Mouse (Mus musculus) neural tube, embryonic 11.5 days (tissue): Measurements from ENCODE around the gene Zmat1. TPM values are rescaled to one million over a fixed set of nuclear protein-coding genes. Genes with fewer than 3 reads are reported as not detected.
"Not testable (repeated sequence)": the region's sequence is repeated elsewhere in the genome, so short reads cannot be mapped to it uniquely, and the experiment has no call there.

Experiments used
- ATAC-seq: fragments of 200-750 bp; cut with Nextera tagmentation; 2 replicates; pipeline ENCODE4 v1.8.0; 2017; ENCODE audit warnings: moderate number of reproducible peaks, mild to moderate bottlenecking, moderate TSS enrichment, moderate library complexity; ENCODE audit not compliant: insufficient read depth, low FRiP score, low TSS enrichment
- DNase-seq: peaks from one replicate; pipeline ENCODE4 v3.0.0-alpha.2; 2015; ENCODE audit warnings: low spot score
- H3K27ac ChIP-seq: fragments of 300-500 bp; sonication (generic); 2 replicates; pipeline ENCODE4 v1.5.1; 2014; ENCODE audit warnings: low read depth, mild to moderate bottlenecking, low read length
- H3K27me3 ChIP-seq: fragments of 300-500 bp; sonication (generic); 2 replicates; pipeline ENCODE4 v1.6.1; 2014; ENCODE audit warnings: mild to moderate bottlenecking, low read length, mixed read lengths; ENCODE audit not compliant: control insufficient read depth, insufficient read depth
- H3K36me3 ChIP-seq: fragments of 300-500 bp; sonication (generic); 2 replicates; pipeline ENCODE4 v1.6.1; 2014; ENCODE audit warnings: mild to moderate bottlenecking, low read length, moderate library complexity, mixed read lengths; ENCODE audit not compliant: control insufficient read depth, insufficient read depth
- H3K4me1 ChIP-seq: fragments of 300-500 bp; sonication (generic); 2 replicates; pipeline ENCODE4 v1.6.1; 2014; ENCODE audit warnings: low read length, mixed read lengths; ENCODE audit not compliant: control insufficient read depth, insufficient read depth
- H3K4me2 ChIP-seq: fragments of 300-500 bp; sonication (generic); 2 replicates; pipeline ENCODE4 v1.6.1; 2014; ENCODE audit warnings: low read depth, mild to moderate bottlenecking, moderate library complexity
- H3K4me3 ChIP-seq: fragments of 300-500 bp; sonication (generic); 2 replicates; pipeline ENCODE4 v1.5.1; 2014; ENCODE audit warnings: low read depth, low read length
- H3K9ac ChIP-seq: fragments of 300-500 bp; sonication (generic); 2 replicates; pipeline ENCODE4 v1.6.1; 2014; ENCODE audit warnings: mild to moderate bottlenecking, low read length
- H3K9me3 ChIP-seq: fragments of 300-500 bp; sonication (generic); 2 replicates; pipeline ENCODE4 v1.6.1; 2016; ENCODE audit warnings: low read length; ENCODE audit not compliant: control insufficient read depth
- WGBS: fragments of 180-500 bp; shearing (Covaris S2); extraction: QIAGEN DNeasy Blood & Tissue Kit; methylation state at CpG from one replicate; pipeline ENCODE4 v1.1.7; 2014; 5-methylcytosine and 5-hydroxymethylcytosine counted together
- polyA plus RNA-seq: library from polyadenylated mRNA; unstranded; fragments of >200 nt; fragmentation: Nextera tagmentation; extraction: Ambion mirVana; gene quantifications from 2 replicates; pipeline ENCODE4 v1.2.1, GENCODE M21; 2014

Zmat1 gene
- polyA plus RNA-seq: 5.5 and 6.0 TPM in 2 replicates

DNA sequence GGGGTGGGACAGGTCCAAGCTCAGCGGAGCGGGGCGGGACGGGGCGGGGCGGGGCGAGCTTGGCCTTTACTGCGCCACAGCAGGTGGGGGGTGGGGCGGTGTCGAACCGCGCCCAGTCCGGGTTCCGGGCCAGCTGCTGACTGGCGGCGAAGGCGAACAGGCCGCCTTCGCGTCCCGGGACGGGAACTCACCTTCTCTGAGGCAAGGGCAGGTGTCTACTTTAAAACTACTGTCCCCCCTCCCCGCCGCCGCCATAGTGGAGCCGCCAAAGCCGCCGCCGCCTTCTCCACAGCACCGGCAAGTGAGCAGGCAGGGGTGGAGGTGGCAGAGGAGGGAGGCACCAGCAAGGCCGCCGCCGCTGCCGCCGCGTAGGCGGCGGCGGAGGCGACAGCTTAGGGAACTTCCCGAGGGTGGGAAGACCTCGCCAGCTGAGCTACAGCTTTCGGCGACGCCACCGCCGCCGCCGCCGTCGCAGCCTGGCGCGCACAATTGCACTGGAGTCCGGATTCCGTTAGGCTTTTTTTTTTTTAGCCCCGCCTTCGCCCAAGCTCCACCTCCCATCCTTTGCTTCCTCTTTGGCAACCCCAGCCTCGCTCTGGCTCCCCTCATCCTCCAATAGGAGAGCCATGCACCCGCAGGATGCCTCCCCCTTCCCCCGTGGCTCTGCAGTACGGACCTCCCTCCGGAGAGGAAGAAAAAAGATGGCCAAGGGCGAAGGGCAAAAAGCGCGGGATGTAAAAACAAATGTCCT lies at the start of gene Zmat1:
Zmat1 (minus strand) TSS at position 490 of the 751 bp plus-strand sequence.
- WGBS: 9% methylated on average over 41 of the region's 65 CpGs
- peaks cover 3% of the 10 kb centered on the region; the same call in 1 of the 2 replicates for H3K4me1 ChIP-seq
- H3K9ac ChIP-seq: peak within 1 kb of the TSS; percentile 78
- H3K27ac ChIP-seq: peak within 1 kb of the TSS; percentile 86
- H3K9me3 ChIP-seq: no peaks in the 10 kb centered on the region
- no peaks in the 10 kb centered on the region for H3K27me3 ChIP-seq
- peak within 1 kb of the TSS; percentile 55 for H3K4me3 ChIP-seq
- no peaks in the 10 kb centered on the region for H3K36me3 ChIP-seq
- ATAC-seq (peak; percentile 99), DNase-seq (peak; percentile 86)
- H3K4me2 ChIP-seq: peak within 1 kb of the TSS; percentile 33

DNA sequence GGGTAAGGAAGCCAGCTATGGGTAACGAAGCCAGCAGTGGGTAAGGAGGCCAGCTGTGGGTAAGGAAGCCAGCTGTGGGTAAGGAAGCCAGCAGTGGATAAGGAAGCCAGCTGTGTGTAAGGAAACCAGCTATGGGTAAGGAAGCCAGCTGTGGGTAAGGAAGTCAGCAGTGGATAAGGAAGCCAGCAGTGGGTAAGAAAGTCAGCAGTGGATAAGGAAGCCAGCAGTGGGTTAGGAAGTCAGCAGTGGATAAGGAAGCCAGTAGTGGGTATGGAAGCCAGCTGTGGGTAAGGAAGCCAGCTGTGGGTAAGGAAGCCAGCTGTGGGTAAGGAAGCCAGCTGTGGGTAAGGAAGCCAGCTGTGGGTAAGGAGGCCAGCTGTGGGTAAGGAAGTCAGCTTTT lies 44.9 kb upstream of the Zmat1 start:
- 73% methylated on average over 1 of the region's 1 CpGs for WGBS

DNA sequence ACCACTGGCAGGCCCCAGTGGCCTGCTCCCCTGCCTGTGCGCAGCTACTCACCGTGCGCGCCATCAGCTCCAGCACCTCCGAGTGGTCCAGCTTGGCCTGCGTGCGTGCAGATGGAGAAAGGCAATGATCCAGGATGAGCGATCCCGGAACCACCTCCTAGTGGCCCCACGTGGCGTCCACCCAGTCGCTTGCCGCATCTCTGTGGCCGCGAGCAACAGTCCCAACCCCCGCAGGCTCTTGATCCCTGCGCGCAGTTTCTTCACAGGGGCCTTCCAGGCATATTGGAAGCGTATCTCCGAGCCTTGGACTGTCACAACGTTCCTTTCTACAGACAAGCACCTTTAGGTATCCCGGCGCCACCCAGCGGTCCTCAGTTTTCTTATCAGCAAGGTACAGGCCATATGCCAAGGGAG lies 27.0 kb upstream of the Zmat1 start:
- H3K4me1 ChIP-seq: no peaks in the 10 kb centered on the region
- peak overlapping the region; percentile 23 for H3K4me3 ChIP-seq
- H3K36me3 ChIP-seq: no peaks in the 10 kb centered on the region
- no peak overlapping the region for H3K27ac ChIP-seq
- peaks cover 5% of the 10 kb centered on the region; the same call in 1 of the 2 replicates for H3K27me3 ChIP-seq
- no peak overlapping the region for H3K9ac ChIP-seq
- ATAC-seq (no peak), DNase-seq (peak; percentile 31)
- WGBS: 20% methylated on average over 24 of the region's 24 CpGs
- no peaks in the 10 kb centered on the region for H3K9me3 ChIP-seq
- peak overlapping the region; percentile 41 for H3K4me2 ChIP-seq

More for the DNA sequence above, 44.9 kb upstream of the Zmat1 start:
- not testable (repeated sequence) for ATAC-seq, H3K4me2 ChIP-seq, H3K9ac ChIP-seq, H3K4me3 ChIP-seq, H3K27me3 ChIP-seq, H3K9me3 ChIP-seq, H3K27ac ChIP-seq, H3K4me1 ChIP-seq, H3K36me3 ChIP-seq, DNase-seq

DNA sequence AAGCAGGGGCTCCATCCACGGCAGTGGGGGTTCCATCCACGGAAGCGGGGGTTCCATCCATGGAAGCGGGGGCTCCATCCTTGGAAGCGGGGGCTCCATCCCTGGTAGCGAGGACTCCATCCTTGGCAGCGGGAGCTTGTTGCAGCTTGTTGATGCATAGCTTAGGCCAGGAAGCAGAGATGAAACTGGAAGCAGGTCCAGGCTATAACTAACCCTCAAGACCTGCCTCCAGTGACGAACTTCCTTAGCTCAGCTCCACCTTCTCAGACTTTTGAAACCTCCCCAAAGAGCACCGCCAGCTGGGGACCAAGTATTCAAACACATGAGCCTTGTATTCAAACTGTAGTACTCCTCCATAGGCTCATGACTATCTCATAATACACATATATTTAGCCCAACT lies 16.1 kb upstream of the Zmat1 start:
- Histone ChIP-seq H3K36me3 (no peaks in the 10 kb centered on the region), H3K27ac (no peak overlapping the region), H3K9ac (no peak overlapping the region), H3K27me3 (no peaks in the 10 kb centered on the region), H3K4me1 (no peaks in the 10 kb centered on the region), H3K4me2 (no peak overlapping the region), H3K9me3 (no peaks in the 10 kb centered on the region), H3K4me3 (no peak overlapping the region)
- 88% methylated on average over 9 of the region's 9 CpGs for WGBS
- DNase-seq (no peak), ATAC-seq (no peak)

DNA sequence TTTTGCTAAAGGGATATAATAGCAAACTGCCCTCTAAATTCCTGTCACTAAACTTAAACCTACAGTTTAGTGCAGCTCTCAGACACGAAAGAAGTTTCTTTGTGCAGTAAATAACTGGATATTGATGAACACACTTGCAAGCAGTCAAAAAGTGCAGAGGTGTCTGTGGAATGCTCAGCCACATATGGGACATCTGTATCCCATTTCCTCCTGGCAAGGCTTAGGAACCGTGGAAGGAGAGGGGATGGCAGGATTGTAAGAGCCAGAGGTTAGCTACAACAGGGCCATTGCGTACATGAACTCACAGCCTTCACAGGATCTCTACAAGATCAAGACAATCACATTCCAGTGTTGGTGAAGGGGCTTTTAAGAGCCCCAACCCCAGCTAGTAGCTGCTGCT lies 2.4 kb upstream of the Zmat1 start:
- Histone ChIP-seq H3K27ac (no peak overlapping the region), H3K4me3 (no peak overlapping the region), H3K9ac (no peak overlapping the region), H3K4me1 (peaks cover 3% of the 10 kb centered on the region; the same call in 1 of the 2 replicates), H3K36me3 (no peaks in the 10 kb centered on the region), H3K9me3 (no peaks in the 10 kb centered on the region), H3K27me3 (no peaks in the 10 kb centered on the region), H3K4me2 (no peak overlapping the region)
- no peak for DNase-seq
- 48% methylated on average over 3 of the region's 3 CpGs for WGBS
- no peak for ATAC-seq

DNA sequence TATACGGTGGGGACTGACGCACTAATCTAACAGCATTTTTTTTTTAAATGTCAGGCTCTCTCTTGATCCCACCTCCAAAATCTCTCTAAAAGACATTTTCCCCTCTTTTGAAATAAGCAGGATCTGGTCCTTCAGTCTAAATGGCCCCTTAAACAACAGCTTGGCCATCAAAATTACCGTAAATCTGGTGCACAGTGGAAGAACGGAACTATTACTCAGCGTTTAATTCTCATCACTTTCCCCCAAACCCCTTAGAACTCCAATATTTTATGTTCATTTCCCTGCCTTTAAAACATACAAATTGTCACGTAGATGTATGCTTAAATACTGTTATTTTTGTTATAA lies 434 bp upstream of the Zmat1 start:
- ATAC-seq (no peak), DNase-seq (no peak)
- no peaks in the 10 kb centered on the region for H3K9me3 ChIP-seq
- 0 out of 2 replicates have a peak overlapping the region, but pooled peaks have one; percentile 86 for H3K27ac ChIP-seq
- no peaks in the 10 kb centered on the region for H3K36me3 ChIP-seq
- no peak overlapping the region for H3K9ac ChIP-seq
- H3K4me3 ChIP-seq: peak overlapping the region; percentile 55
- no peaks in the 10 kb centered on the region for H3K27me3 ChIP-seq
- 31% methylated on average over 6 of the region's 6 CpGs for WGBS
- H3K4me2 ChIP-seq: peak overlapping the region; percentile 33; the same call in 1 of the 2 replicates
- H3K4me1 ChIP-seq: peaks cover 3% of the 10 kb centered on the region; the same call in 1 of the 2 replicates

DNA sequence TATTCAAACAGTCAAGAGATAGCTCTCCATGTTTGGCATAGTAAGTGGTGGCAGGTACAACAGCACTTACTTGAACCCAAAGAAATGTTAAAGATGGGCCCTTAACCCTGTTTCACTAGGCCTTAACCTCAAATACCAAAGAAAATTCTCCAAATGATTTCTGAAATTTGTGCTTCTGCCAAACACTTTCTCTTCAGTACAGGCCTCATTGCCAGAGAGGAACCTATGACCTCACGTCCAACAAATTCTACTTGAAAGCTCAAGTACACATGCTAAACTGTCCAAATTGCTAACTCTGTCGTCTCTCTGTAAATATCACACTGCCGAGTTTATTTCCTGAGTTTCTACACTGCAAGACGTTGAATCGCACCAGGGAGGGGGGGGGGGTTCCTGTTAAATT lies 988 bp downstream of the Zmat1 start:
- Histone ChIP-seq H3K4me2 (peak overlapping the region; percentile 32; the same call in 1 of the 2 replicates), H3K4me1 (peaks cover 3% of the 10 kb centered on the region; the same call in 1 of the 2 replicates), H3K9ac (no peak overlapping the region), H3K27me3 (no peaks in the 10 kb centered on the region), H3K4me3 (peak overlapping the region; percentile 55), H3K36me3 (no peaks in the 10 kb centered on the region), H3K9me3 (no peaks in the 10 kb centered on the region), H3K27ac (no peak overlapping the region)
- ATAC-seq (no peak), DNase-seq (no peak)
- WGBS: 37% methylated on average over 4 of the region's 5 CpGs

DNA sequence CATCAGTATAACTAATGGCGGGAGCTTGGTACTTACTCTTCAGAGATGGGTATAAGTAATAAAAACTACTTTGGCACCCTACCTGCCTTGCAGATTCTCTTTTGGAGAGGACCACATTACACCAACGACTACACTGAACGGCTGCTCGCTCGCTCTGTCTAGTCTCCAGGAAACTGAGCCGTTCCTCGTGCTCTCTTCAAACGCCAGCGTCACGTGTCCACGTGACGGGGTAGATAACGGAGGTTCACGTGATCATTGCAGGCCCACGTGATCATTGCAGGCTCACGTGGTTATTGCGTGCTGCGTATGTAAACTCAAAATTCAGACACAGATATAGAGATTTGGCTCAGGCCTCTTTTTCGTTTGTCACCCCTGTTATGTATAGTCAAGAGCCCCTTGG lies 44.5 kb downstream of the Zmat1 start, which contains the start of gene Nxf2:
Nxf2 (minus strand) TSS at position 209 of the 400 bp plus-strand sequence.
- 91% methylated on average over 19 of the region's 19 CpGs for WGBS
- DNase-seq (no peak), ATAC-seq (no peak)
- no peaks in the 10 kb centered on the region for H3K9me3 ChIP-seq
- H3K4me1 ChIP-seq: no peaks in the 10 kb centered on the region
- H3K4me2 ChIP-seq: peak within 1 kb of the TSS; percentile 27; the same call in 1 of the 2 replicates
- no peaks in the 10 kb centered on the region for H3K36me3 ChIP-seq
- H3K4me3 ChIP-seq: peak within 1 kb of the TSS; percentile 21
- no peak within 1 kb of the TSS for H3K27ac ChIP-seq
- H3K9ac ChIP-seq: no peak within 1 kb of the TSS
- H3K27me3 ChIP-seq: no peaks in the 10 kb centered on the region
